Mouse (Mus musculus): ENCODE results near the gene Sipa1l3.

Sipa1l3 gene

DNA sequence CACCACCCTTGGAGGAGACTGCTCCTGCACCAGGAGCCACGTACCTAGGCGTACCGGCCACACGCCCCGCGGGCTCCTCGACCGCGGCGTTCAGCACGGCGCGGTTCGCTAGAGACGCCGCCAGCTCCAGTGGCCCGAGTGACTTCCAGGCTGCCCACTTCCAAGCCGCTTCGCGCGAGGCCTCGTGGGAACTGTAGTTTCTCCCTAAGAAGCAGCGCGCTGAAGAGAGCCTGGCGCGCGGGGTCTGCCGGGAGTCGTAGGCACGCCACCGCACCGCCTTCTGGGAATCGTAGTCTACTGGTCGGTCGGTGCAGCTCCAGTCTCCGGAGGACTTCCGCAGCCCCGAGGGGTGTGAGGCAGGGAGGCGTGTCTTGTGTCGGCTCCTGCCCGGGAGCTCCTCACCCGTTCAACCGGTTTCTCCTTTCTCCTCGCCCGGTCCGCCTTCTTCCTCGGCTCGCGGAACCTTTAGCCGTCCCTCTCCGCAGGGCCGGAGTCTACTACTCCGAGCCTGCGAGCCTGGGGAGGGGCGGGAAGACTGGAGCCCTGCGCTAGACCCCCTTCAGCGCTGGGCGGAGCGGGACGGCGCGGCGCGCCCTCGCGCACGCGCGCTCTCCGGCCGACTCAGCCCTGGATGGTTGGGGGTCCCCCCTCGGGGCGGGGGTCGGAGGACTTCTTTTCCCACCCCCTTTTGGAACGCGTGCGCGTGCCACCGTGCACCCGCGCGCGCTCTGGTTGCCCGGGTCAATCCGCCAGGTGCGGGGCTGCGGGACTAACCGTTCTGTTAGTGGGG lies at the start of gene Sipa1l3:
Sipa1l3 (minus strand) TSS at position 221 of the 790 bp plus-strand sequence.
- peak; percentile 92 to 94 for DNase-seq (ENCODE audit: low spot score in 2 of 2)

DNA sequence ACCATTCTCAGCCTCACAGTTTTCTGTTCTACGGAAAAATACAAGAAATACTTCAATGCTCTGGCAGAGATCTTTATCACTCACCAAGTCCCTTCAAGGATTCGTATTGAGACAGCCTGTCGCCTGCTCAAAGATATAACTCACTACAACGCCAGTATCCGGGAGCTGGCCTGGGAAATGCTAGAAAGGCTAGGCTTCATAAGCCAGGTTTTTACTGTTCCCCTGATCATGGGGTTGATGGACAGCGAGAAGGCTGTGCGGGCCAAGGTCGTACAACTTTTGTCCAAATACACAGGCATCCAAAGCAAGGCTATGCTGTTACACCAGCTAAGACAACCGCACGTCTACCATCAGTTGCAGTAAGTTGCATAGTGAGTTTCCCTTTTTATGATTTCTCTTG lies 44.6 kb upstream of the Sipa1l3 start:
- DNase-seq (ENCODE audit: low spot score in 2 of 2) = no peak

DNA sequence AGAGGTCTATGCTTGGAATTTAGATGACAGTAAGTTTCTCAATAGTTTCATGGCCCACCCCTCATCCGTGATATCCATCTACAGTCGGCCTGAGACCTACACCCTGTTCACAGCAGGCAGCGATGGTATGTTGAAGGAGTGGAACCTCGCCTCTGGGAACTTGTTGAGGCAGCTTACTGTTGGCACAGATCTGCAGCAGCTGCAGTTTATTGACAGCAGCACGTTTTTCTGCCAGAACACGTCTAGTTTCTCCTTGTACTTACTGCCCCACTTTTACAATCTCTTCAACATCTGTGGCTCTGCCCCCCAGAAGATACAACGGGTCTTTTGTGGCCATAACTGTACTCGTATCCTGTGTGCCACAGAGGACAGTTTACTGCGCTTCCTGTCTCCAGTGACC lies 42.6 kb upstream of the Sipa1l3 start:
- DNase-seq (ENCODE audit: low spot score in 2 of 2) = no peak

DNA sequence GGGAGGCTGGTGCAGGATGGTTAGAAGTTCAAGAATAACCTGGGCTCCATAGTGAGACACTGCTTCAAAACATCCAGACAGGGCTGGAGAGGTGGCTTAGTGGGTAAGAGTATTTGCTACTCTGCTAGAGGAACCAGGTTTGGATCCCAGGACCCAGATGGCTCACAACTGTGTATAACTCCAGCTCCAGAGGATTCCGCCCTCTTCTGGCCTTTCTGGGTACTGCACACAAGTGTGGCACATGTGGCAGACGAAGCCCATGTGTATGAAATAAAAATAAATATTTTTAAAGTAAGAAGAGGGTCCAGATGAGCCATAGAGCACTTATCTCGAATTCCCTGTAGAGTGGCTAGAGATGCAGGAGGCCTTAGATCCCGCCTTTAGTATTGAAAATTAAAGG lies 40.8 kb upstream of the Sipa1l3 start:
- DNase-seq (ENCODE audit: low spot score in 2 of 2) = no peak

DNA sequence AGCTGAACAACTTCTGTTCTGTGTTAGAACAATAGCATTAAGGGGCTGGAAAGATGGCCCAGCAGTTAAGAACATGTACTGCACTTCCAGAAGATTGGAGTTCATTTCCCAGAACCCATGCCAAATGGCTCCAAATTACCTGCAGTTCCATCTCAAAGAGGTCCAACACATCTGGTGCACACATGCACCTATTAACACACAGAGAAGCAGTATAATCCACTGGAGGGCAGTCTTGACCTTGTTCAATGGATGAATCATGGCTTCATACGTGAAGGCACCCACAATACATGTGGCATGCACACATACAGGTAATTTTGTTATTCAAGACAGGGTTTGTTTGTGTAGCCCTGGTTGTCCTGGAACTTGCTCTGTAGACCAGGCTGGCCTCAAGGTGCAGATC lies 40.3 kb upstream of the Sipa1l3 start:
- no peak for DNase-seq (ENCODE audit: low spot score in 2 of 2)

DNA sequence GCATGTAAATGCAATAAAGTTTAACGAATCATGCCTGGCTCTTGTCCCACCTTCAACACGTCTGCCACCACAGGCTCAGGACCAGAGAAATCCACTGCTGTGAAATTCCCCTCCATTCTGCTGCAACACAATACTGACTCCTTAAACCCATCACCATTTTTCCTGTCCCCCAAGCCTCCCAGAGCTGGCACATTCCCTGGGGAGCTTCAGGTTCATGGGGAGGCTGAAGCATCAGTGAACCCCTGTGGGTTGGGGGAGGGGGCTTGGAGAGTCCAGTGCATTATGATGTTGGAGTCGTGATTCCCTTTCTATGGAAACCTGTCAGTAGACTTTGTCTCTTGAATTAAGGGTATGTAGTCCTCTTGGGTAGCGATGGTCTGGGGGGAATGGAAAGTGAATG lies 37.8 kb upstream of the Sipa1l3 start:
- no peak for DNase-seq (ENCODE audit: low spot score in 2 of 2)

DNA sequence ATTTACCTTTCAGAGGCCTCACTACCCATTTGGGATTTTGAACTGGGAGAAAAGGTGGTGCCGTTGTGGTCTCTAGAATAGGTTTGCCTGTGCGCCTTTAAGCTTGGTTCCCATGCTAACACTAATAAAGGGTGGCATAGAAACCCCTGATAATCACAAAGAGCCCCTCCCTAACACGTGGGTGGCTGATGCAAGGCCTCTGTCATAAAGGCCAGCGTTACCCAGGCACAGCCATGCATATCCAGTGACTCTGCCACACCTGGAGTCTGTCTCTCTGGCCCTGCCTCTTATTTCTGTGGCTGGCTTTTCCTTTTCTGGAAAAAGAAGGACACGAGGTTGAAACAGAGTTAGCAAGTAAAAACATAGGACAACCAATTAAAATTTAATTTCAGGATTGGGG lies 37.1 kb upstream of the Sipa1l3 start:
- DNase-seq (ENCODE audit: low spot score in 2 of 2) = no peak

DNA sequence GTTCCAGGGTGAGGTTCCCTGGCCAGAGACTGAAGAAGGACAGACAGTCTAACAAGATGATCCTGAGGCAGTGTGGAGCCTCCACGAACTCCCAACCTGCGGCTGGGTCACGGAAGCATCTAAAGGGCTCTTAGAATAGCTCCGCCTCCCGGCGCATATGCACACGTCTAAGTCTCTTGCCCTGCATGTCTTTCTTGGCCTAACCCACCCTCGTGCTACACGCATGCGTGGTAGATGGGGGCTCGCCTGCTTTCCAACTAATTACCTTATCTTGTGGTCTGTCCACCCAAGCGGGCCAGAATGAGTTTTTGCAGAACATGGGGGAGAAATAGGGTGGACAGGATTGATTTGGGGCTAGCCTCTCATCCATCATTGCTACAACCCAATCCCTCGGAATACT lies 36.6 kb upstream of the Sipa1l3 start:
- no peak for DNase-seq (ENCODE audit: low spot score in 2 of 2)

DNA sequence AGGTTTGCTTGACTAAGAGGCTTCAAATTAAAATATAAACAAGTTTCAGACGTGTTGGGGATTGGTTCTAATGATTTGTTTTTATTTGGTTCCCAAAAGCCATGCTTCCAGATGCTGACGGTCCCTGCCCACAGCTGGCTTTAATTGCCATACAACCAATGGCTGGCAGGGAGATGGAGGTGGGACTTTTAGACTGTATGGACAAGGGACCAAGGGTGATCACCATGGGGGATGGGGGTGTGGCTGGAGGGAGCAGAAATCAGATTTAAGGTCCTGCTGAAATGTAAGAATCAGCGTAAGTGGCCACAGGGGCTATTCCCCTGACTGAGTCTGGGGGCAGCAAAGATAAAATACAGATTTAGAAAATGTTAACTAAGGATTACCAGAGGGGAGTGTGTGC lies 32.2 kb upstream of the Sipa1l3 start:
- DNase-seq (ENCODE audit: low spot score in 2 of 2) = no peak

DNA sequence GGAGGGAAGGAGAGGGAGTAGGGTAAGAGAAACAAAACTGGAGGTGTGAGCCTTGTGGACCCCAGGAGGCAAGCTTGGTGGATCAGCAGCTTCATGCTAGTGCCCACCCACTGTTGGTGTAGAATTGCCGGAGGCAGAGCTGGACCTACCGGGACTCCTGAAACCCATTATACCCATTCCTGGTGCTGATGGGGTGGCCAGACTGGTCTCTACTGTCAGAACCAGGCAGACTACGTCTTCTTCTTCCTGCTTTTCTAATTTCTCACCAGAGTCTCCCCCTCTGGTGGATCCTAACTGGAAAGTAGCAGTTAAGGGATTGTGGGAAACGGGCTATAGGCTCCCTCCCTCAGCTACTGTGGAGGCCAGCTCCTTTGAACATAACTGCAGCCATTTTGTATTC lies 23.2 kb upstream of the Sipa1l3 start:
- no peak for DNase-seq (ENCODE audit: low spot score in 2 of 2)

DNA sequence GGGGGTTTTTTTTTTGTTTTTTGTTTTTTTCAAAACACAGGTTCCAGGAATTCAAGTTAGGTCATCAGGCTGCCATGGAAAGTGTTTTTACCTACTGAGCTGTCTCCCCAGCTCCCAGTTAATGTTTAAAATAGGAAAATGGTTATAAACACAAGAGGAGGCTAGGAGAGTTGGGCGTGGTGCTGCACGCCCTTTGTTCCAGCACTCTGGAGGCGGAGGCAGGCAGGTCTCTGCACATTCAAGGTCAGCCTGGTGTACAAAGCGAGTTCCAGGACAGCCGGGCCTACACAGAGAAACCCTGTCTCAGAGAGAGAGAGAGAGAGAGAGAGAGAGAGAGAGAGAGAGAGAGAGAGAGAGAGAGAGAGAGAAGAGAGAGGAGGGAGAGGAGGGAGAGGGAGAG lies 22.7 kb upstream of the Sipa1l3 start:
- DNase-seq (ENCODE audit: low spot score in 2 of 2) = no peak

DNA sequence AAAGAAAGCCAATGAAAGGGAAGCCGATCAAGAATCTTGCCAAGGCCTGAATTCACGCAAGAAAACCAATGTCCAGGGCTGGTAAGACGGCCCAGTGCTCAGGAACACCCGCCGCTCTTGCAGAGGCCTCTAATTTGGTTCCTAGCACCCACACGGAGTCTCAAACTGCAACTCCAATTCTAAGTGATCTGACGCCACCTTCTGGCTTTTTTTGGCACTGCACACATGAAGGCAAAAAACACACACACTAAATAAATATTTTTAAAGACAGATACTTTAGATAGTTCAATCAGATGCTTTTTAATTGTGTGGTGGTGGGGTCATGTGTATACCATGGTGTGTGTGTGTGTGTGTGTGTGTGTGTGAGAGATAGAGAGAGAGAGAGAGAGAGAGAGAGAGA lies 22.2 kb upstream of the Sipa1l3 start:
- DNase-seq (ENCODE audit: low spot score in 2 of 2) = no peak

DNA sequence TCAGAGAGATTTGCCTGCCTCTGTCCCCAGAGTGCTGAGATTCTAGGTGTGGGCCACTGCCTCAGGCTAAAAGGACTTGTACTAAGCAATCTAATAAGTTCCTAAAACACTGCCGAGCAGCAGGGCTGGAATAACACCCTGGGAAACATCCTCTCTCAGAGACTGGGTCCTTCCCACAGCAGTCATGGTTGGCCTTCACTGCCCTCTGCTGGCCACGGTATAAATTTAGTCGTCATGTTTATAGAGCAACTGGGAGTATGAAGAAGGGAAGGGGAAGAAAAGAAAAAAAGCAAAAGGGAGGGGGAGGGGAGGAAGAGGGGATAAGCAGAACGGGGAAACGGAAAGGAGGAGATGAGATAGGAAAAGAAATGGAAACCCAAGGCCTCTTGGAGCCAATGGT lies 5.3 kb upstream of the Sipa1l3 start:
- peak; percentile 39 to 63 for DNase-seq (ENCODE audit: low spot score in 2 of 2)

DNA sequence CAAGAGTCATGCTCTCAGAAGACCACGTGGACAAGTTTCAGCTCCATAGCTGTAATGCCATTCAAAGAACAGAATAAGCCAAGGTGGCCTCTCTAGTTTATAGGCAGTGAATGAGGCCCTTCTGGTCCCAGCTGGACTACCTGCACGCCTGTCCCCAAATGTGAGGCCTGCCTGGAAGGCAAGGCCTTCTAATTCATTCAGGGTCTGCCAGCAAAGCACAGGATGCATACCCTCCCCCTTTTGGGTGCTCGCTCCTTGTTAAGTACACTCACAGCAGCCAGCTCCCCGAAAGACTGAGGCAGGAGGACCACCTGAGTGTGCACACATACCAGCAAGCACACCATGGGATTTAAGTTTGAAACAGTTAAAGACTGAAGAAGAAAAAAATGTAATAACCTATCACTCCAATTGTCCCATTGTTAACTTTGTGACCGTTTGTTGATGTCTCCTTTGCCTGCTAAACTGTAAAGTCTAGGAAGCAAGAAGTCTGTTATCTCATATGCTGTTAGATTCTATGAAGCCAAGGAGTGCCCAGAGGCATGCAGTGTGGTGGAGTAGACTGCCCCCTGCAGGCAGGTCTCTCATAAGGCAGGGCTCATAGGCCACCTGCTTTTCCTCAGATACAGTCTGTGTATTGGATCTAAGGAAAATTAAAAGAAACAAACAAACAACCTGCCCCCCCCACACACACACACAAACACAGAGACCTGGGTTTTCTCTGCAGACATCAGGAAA lies 3.6 kb upstream of the Sipa1l3 start:
- peak; percentile 76 to 80 for DNase-seq (ENCODE audit: low spot score in 2 of 2)

DNA sequence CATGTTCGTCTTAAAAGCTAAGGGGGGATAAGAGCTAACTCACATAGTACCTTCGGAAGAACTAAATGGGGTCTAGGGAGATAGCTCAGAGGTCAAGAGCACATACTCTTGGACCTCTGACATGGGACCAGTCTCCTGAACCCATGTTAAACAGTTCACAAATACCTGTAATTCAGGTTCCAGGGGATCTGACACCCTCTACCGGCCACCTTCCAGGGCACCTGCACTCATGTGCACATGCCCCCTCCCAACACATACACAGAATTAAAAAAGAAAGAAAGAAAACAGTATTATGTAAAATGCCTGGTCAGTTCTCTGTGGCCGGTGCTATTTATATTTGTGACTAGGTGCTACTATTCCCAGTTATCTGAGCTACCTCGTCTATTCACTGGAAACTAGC lies 2.9 kb upstream of the Sipa1l3 start:
- DNase-seq (ENCODE audit: low spot score in 2 of 2) = no peak

DNA sequence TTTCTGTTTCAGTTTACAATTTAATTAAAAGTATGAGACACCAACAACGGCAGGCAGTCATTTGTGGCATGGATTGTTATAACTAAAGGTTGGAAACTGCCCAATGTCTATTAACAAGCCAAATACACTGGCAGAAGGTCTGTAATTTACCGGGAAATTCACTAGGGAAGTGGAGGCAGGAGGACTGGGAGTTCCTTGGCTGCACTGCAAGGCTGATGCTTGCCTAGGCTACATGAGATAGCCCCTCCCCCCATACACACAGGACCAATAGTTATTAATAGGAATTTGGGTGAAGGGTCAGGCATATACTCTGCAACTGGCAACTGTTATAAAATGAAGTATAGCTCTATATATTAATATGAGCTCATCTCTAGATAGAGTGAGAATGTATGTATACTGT lies 2.4 kb upstream of the Sipa1l3 start:
- no peak for DNase-seq (ENCODE audit: low spot score in 2 of 2)

DNA sequence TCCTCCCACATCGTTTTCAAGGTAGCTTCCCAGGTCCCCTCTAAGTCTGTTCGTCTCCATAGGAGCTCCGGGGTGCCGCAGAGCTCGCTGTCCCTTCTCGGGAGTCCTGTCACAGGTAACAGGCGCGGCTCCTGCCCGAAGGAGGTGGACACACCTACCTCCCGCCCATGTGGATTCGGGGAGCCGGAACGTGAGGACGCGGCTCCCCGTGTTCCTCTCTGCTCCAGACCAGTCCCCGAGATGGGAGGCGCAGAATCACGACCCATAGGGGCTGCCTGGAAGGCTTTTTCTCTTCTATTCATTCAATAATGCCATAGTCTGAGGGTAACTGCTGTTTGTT lies 740 bp upstream of the Sipa1l3 start:
- DNase-seq (ENCODE audit: low spot score in 2 of 2) = peak in 1 of 2 experiments; percentile 17

DNA sequence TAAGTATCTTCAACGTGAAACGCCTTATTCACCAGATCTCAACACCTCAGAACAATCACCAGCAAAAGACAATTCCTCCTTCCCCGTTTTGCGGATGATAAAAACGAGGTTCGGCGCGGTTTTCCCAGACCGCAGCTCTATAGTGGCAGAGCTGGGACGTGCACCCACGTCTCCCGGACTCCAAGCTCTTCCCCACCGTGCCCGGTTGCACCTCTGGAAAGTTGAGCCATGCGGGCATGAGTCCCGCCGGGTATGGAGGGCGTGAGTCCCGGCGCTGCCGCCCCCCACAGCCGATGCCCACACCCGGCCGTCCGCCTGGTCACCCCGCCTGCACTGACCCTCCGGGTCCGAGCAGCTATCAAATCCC lies 404 bp downstream of the Sipa1l3 start:
- peak in 1 of 2 experiments; percentile 11 for DNase-seq (ENCODE audit: low spot score in 2 of 2)

DNA sequence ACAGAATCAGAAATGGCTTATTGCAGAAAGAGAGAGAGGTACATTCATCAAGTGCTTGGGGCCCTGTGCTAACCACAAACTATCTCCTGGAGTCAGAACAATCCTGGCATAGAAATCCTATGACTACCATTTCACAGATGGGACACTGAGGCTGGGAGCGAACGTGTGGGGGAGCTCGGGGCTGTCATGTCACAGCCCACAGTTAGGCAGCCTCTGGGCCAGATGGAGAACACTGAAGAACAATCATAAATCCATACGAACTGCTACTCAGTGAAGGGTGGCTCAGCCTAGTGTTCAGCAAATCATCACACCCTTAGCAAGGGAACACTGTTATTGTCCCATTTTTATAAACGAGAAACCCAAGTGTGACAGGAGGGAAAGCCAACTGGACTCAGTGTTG lies 1.3 kb downstream of the Sipa1l3 start:
- no peak for DNase-seq (ENCODE audit: low spot score in 2 of 2)

DNA sequence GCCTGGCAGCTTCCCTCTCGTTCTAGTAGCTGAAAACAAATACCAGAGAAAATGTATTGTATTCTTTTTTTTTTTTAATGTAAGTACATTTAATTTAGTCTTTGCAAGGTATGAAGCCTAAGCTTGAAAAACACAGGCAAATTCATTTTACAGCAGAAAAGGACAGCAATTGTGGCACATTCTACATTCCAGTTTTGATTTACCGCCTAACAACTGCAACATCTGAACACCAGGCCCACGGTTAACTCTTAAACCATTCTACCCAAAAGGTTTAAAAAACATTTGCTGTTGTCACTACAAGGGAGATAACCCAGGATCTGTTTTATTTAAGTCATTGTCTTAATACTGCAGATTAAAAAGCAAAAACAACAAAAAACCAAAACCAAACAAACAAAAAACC lies 2.8 kb downstream of the Sipa1l3 start:
- DNase-seq (ENCODE audit: low spot score in 2 of 2) = no peak

DNA sequence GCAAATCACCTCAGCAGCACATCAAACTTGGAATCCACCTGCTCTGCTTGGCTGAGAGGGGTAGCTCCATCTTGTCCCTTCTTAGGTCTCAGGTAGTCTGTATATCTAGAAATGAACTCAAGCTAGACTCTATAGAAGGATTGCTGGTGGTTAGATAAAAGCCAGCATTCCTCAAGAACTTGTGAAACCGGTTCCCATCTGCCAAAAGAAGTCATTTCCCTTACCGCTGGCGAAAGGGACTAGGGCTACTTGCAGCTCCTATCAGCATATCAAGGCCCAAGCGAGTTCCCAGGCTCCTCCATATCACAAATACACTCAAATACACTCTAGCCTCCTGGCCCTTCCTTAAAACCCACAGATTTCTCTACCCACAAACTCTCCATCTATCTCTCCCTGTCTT lies 5.7 kb downstream of the Sipa1l3 start:
- no peak for DNase-seq (ENCODE audit: low spot score in 2 of 2)

DNA sequence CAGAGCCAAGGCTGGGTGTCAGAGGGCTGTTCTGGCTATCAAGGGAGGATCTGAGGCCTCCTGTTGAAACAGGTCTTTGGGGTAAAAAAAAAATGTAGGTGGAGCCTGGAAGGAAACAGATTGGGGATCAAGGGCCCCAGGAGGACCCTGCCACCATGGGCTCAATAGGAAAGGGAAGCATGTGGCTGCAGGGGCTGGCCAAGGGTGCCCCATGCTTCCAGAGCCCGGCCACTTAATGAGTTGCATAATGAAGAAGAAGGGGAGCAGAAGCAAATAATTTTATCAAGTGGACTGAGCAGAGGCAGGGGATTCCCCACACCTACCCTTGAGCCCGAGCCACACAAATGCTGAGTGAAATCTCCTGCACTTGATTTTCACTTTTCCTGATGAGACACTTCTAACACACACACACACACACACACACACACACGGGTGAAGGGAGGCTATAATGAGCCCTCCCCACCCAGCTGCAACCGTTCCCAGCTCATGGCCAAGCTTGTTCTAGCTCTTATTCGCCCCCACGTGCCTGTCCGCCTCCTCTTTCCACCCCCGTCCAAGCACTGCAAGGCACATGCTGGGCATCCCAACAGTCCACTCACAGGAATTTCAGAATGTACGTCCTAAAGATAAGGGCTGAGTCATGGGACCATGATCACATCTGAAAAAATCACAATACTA lies 6.7 kb downstream of the Sipa1l3 start:
- no peak for DNase-seq (ENCODE audit: low spot score in 2 of 2)

DNA sequence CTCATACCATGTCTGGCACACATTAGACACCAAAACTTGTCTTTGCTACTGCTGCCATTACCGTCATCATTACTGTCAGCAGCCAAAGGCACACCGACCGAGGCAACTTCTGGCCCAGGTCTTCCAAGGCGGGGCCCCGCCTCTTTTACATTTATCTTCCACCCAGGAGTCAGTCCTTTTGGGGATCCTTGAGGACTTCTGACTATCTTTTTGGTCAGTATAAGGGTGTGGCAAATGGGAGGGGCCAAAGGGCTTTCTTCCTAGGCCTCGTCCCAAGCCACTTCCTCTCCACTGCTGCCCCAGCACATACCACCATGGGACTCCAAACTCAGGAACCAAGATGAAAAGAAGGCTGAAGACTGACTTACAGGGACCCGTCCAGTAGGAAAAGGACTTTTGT lies 9.9 kb downstream of the Sipa1l3 start:
- no peak for DNase-seq (ENCODE audit: low spot score in 2 of 2)
